Mouse (Mus musculus) heart, postnatal 14 days (tissue): ENCODE results near the gene Snrnp35. TPM values are rescaled to one million over a fixed set of nuclear protein-coding genes. Genes with fewer than 3 reads are reported as not detected.
"Not testable (repeated sequence)": the region's sequence is repeated elsewhere in the genome, so short reads cannot be mapped to it uniquely, and the experiment has no call there.

ENCODE experiments used
- DNase-seq, 2 experiments: peaks; one replicate each; pipeline ENCODE4 v3.0.0; 2021 to 2022
- intact Hi-C: fragments of 180-260 bp; cut with DNase I; formaldehyde crosslinking; loops from one replicate; pipeline ENCODE4 v1.15.1; 2025
- total RNA-seq, 2 experiments: library from RNA; stranded (reverse); gene quantifications; 2 replicates each; pipeline ENCODE4 v1.2.3; 2021

The Snrnp35 gene
- total RNA-seq, 2 experiments from 2014 or later, result 9.6 to 13.1 TPM

GRCm38 (mm10) chr5:124456762-124457161 lies 26.2 kb upstream of the Snrnp35 start:
- intact Hi-C loops, result no loop called here
- no peak for DNase-seq

DNA sequence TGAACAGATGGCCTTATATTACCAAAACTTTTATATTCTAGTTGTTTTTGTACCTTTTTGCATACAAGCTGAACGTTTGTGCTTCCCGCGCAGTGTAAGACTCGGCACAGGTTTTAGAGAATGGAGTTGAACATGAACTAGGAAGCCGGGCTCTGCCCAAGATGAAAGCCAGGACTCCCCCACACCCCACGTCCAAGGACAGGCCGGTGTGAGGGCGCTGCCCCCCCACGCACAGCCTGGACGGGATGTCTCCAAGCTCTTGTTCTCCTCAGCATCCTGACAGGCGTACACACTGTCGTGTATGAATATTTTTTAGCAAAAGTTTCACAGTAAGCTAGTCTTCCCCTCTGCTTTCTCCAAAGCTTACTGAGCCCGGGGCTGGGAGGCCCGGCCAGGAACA lies 22.0 kb upstream of the Snrnp35 start:
- intact Hi-C loops, DNase-seq: not testable (repeated sequence)

- no peak for DNase-seq
- intact Hi-C loops, result no loop called here
Measured at GRCm38 (mm10) chr5:124462297-124463025, 20.5 kb upstream of the Snrnp35 start.

GRCm38 (mm10) chr5:124463462-124463861 lies 19.5 kb upstream of the Snrnp35 start:
- DNase-seq, result no peak
- intact Hi-C loops, result no loop called here

- intact Hi-C loops, result no loop called here
Measured at GRCm38 (mm10) chr5:124464905-124465304, 18.0 kb upstream of the Snrnp35 start.

GRCm38 (mm10) chr5:124467766-124468165 lies 15.2 kb upstream of the Snrnp35 start:
- intact Hi-C loops, result no loop called here
- DNase-seq, result no peak

More at GRCm38 (mm10) chr5:124464905-124465304, 18.0 kb upstream of the Snrnp35 start:
- DNase-seq, result no peak

DNA sequence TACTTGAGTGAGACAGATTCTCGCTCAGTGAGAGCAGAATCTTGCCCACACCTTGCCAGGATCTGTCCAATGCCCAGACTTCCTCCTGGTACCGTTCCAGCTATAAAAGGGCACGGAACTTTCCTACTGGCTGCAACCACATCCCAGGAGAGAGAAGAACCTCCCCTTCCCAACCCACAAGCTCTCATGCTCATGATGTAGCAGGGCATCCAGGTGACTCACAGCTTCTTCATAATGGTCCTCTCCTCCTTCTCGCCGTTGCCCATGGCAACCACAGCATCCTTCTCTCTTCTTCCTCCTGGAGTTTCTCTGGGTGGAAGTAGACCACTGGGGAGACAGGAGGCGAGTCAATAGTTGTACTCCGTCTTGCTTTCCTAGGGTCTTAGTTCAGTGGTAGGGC lies 14.6 kb upstream of the Snrnp35 start:
- no peak for DNase-seq
- intact Hi-C loops, result no loop called here

GRCm38 (mm10) chr5:124469486-124469885 lies 13.4 kb upstream of the Snrnp35 start:
- intact Hi-C loops, result no loop called here
- no peak for DNase-seq

- intact Hi-C loops, result no loop called here
- no peak for DNase-seq
Measured at GRCm38 (mm10) chr5:124470591-124471171, 12.3 kb upstream of the Snrnp35 start.

- DNase-seq, result no peak
- intact Hi-C loops, result loop anchor here (2.0 kb wide), 1 partner anchor 62 kb away; the partner anchor contains the start of gene Tmed2
Measured at GRCm38 (mm10) chr5:124478873-124479204, 4.1 kb upstream of the Snrnp35 start.

DNA sequence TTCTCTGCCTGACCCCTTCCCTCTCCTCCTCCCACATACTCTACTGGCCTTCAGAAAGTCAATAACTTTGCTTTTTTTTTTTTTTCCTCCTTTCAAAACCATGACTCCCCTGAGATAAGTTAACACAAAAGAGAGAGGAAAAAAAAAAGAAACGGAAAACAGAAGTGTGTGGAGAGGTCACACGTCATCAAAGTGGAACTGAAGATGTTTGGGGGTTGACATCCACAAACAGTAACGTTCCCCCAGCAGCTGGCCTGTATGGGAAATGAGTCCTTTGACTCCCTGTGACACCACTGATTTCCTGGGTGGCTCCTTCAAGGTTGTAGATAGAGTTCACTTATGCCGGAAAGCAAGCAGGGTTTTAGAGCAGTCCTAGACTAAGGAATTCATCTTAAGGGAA lies 2.8 kb upstream of the Snrnp35 start:
- DNase-seq, result no peak

GRCm38 (mm10) chr5:124481714-124482113 lies 1.2 kb upstream of the Snrnp35 start:
- intact Hi-C loops, result loop anchor here (2.0 kb wide), 1 partner anchor 43 kb away; the partner anchor contains the start of gene Kmt5a
- DNase-seq, result no peak

More for the DNA sequence above, 2.8 kb upstream of the Snrnp35 start:
- intact Hi-C loops, result no loop called here

GRCm38 (mm10) chr5:124482436-124482965 lies 433 bp upstream of the Snrnp35 start:
- intact Hi-C loops, result loop anchor here (2.0 kb wide), 1 partner anchor 44 kb away; the partner anchor contains the start of gene Kmt5a
- peak; percentile 33 to 38 for DNase-seq

DNA sequence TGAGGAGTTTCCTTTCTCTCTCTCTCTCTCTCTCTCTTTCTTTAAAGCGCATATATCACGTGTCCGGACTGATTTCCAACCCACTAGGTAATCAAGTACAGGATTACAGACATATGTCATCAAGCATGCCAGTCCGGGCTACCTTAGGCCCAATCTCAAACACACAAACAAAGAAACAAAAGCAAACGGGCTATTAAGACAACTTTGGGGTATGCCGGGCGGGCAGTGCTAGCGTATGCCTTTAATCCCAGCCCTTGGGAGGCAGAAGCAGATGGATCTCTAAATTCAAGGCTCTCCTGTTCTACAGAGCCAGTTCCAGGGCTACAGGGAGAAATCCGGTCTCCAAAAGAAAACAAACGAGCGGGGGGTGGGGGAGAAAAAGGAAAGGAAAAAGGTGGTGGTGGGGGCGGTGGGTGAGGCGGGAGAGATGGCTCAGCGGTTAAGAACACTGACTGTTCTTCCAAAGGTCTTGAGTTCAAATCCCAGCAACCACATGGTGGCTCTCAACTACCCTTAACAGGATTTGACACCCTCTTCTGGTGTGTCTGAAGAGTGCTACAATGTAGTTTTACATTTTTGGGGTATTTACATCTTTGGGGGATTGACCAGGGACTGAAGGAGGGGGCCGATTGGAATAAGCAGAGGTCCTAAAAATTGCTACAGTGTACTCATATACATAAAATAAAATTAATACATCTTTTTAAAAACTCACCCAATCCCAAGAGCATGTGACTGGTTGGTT lies 892 bp downstream of the Snrnp35 start:
- DNase-seq, result no peak
- intact Hi-C loops, result loop anchor here (2.0 kb wide), 2 partner anchors 45 to 47 kb away; partner anchors contain the start of genes Kmt5a and Rilpl1

GRCm38 (mm10) chr5:124485654-124486053 lies 2.7 kb downstream of the Snrnp35 start:
- intact Hi-C loops, result loop anchor here (2.0 kb wide), 1 partner anchor 45 kb away; the partner anchor contains the start of gene Rilpl1
- DNase-seq, result no peak

DNA sequence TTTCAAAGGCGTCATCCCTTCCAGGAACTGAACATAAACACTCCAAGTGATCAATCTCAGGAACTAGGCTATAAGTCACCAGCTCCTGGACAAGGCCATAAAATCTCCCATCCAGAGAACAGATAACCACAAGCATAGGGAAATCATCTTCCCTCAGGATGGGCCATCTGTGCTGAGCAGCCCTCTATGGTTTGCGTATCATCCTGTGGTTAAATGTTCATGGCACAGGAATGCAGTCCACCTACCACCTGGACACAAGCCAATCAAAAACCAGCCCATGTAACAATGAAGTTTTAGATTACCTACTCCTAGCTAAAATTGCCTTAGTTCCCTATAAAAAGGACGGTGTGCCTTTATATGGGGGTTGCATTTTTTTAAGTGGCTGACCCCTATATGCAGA lies 6.0 kb downstream of the Snrnp35 start:
- no peak for DNase-seq
- intact Hi-C loops, result no loop called here

DNA sequence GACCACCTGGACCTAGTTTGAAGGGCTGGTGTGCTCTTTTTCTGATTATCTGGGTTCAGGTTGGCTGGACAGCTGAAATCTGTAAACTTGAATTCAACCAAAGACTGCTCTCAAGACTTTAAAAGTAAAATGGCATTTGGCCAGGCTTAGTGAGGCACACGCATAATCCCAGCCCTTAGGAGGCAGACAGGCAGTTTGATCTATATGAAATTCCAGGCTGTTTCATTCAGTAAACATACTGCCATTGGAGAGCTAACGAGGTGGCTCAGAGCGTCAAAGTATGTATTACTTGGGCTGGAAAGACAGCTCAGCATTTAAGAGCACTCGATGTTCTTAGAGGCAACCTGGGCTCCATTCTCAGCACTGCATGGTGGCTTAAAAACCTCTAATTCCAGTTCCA lies 8.8 kb downstream of the Snrnp35 start:
- intact Hi-C loops, result no loop called here
- no peak for DNase-seq

DNA sequence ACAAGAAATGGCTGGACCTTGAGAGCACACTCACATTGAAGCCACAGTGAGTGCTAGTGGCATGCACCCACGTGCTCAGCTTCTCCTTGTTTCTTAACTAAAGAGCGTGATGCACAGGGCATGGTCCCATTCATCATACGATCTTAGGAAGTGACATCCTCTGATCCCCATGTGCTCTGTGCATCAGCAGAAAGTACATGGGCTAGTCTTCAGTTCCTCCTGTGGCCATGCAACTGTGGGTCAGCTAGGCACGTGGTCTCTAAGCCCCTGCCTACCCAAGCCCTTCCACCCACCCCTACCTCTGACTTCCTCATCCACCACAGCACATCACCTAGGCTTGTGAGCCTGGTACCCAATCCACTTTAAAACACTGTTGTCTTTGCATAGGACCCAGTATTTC lies 9.7 kb downstream of the Snrnp35 start:
- intact Hi-C loops, result no loop called here
- no peak for DNase-seq

DNA sequence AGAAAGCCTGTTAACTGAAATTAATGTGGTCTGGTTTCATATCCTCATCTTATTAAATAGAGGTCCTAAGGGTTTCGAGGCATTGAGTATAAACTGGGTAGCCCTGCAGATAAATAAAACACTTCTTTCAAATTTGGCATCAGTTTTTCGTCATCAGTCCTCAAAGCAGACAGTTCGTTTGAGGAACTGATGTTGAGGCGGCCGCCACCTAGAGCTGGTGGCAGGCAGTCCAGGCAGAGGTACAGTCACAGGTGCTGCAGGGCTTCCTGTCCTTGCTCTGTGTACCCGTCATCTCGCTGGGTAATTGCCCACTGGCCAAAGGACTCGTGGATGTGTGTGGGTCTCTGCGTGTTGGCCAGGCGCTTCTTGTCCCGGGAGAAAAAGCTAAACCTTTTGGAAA lies 10.5 kb downstream of the Snrnp35 start:
- no peak for DNase-seq

DNA sequence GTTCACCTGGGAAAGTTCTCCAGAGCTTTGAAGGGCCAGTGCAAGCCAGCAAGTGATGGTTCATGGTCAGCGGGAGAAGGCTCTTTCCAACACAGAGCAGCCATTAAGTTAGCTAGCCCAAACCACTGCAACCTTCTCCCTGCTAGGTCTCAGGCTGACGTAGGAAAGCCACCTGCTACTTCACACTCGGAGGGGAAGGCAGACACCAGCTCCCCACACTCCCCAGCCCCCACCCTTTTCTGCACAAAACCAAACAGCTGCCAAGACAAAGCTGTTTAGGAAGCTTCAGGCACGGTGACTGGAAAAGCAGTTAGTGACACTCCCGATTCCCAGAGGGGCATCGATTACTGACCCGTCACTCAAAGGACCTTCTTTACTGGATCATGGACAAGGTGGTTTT lies 12.6 kb downstream of the Snrnp35 start:
- intact Hi-C loops, result no loop called here
- no peak for DNase-seq

More for the DNA sequence above, 10.5 kb downstream of the Snrnp35 start:
- intact Hi-C loops, result no loop called here
